Mouse (Mus musculus) bone marrow, adult 2 months (tissue): ENCODE data around the gene Fam213a.

Experiments used
- CTCF ChIP-seq: fragments of 200-500 bp; IDR thresholded peaks from 2 replicates; pipeline ENCODE4 v1.5.1; 2011; ENCODE audit warnings: low read length, control low read depth; ENCODE audit not compliant: control insufficient read depth, insufficient read depth
- POLR2A ChIP-seq: fragments of 200-500 bp; IDR thresholded peaks from 2 replicates; pipeline ENCODE4 v1.6.1; 2011; ENCODE audit warnings: low read depth, mild to moderate bottlenecking, control low read depth, low read length, borderline replicate concordance; ENCODE audit not compliant: control insufficient read depth

- TF ChIP-seq CTCF (no peak), POLR2A (peak; percentile 88; the same call in 1 of the 2 replicates)
Measured at GRCm38 (mm10) chr14:40966392-40966861, 47.2 kb downstream of the Fam213a start, which contains the start of gene Tspan14.
